Mouse (Mus musculus) limb, embryonic 15.5 days (tissue): ENCODE measurements around the gene Bap1. TPM values are rescaled to one million over a fixed set of nuclear protein-coding genes. Genes with fewer than 3 reads are reported as not detected.

Experiments
- ATAC-seq: fragments of 200-750 bp; cut with Nextera tagmentation; 2 replicates; pipeline ENCODE4 v1.8.0; 2017; ENCODE audit warnings: low read depth, moderate TSS enrichment; ENCODE audit not compliant: insufficient number of reproducible peaks, low FRiP score, low TSS enrichment
- H3K27ac ChIP-seq: fragments of 300-500 bp; sonication (generic); 2 replicates; pipeline ENCODE4 v1.5.1; 2015; ENCODE audit warnings: moderate library complexity, mild to moderate bottlenecking, inconsistent platforms
- H3K27me3 ChIP-seq: fragments of 300-500 bp; sonication (generic); 2 replicates; pipeline ENCODE4 v1.6.1; 2015; ENCODE audit warnings: inconsistent platforms
- H3K36me3 ChIP-seq: fragments of 300-500 bp; sonication (generic); 2 replicates; pipeline ENCODE4 v1.6.1; 2015; ENCODE audit warnings: inconsistent platforms
- H3K4me1 ChIP-seq: fragments of 300-500 bp; sonication (generic); 2 replicates; pipeline ENCODE4 v1.6.1; 2015; ENCODE audit warnings: inconsistent platforms
- H3K4me2 ChIP-seq: fragments of 300-500 bp; sonication (generic); 2 replicates; pipeline ENCODE4 v1.6.1; 2015; ENCODE audit warnings: mild to moderate bottlenecking, inconsistent platforms
- H3K4me3 ChIP-seq: fragments of 300-500 bp; sonication (generic); 2 replicates; pipeline ENCODE4 v1.5.1; 2015; ENCODE audit warnings: mild to moderate bottlenecking, inconsistent platforms
- H3K9ac ChIP-seq: fragments of 300-500 bp; sonication (generic); 2 replicates; pipeline ENCODE4 v1.6.1; 2015; ENCODE audit warnings: inconsistent platforms
- H3K9me3 ChIP-seq: fragments of 300-500 bp; sonication (generic); 2 replicates; pipeline ENCODE4 v1.6.1; 2016; ENCODE audit warnings: inconsistent platforms
- WGBS: fragments of 180-500 bp; shearing (Covaris S2); methylation state at CpG from one replicate; pipeline ENCODE4 v1.1.7; 2015; 5-methylcytosine and 5-hydroxymethylcytosine counted together
- polyA plus RNA-seq: library from polyadenylated mRNA; unstranded; fragments of >200 nt; fragmentation: Nextera tagmentation; extraction: Ambion mirVana; gene quantifications from 2 replicates; pipeline ENCODE4 v1.2.1, GENCODE M21; 2015

Gene Bap1
- polyA plus RNA-seq, 1 experiment from 2014 or later, result 74.5 TPM

DNA sequence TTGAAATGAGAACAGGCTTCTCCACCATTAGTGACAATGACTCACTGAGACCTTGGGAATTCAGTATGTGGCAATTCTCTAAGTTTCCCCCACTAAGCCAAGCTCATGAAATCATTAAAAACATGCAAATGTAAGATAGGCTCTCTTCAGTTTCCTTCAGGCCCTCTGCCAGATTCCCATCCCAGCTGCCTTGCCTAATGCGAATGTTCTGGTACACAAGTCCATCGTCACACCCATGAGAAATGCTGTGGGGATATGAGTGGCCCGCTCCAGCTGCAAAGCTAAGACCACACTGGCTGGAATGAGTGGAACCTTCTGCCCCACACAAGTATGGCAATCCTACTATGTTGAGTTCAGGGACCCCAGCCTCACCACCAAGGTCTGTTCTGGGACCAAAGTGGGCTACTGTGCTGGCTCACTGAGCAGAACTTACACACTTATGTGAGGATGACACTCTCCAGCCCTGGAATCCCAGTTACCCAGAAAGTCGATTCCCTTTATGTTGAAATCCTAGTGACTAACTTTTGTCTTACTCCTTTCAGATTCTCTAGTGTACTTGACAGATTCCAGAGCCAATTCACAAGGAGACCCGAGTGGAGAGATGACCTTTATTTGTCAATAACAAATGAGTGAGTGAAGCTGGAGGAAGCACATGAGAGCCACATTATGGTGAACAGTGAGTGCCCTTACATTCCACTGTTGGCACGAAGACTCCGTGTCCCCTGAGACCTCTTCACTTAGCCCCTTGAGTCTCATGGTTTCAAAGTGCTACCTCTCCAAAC is 14.0 kb upstream of the Bap1 start:
- Histone ChIP-seq H3K27me3 (no peaks in the 10 kb centered on the region), H3K4me3 (no peak overlapping the region), H3K27ac (no peak overlapping the region), H3K9ac (no peak overlapping the region), H3K4me2 (no peak overlapping the region), H3K9me3 (no peaks in the 10 kb centered on the region), H3K4me1 (peaks cover 11% of the 10 kb centered on the region), H3K36me3 (peaks cover 3% of the 10 kb centered on the region; the same call in 1 of the 2 replicates)
- WGBS, result 73% methylated on average over 7 of the region's 7 CpGs
- no peak for ATAC-seq

- Histone ChIP-seq H3K4me3 (no peak overlapping the region), H3K4me2 (no peak overlapping the region), H3K27me3 (no peaks in the 10 kb centered on the region), H3K4me1 (no peaks in the 10 kb centered on the region), H3K9me3 (no peaks in the 10 kb centered on the region), H3K36me3 (peaks cover 3% of the 10 kb centered on the region; the same call in 1 of the 2 replicates), H3K9ac (no peak overlapping the region), H3K27ac (peak overlapping the region; percentile 3; the same call in 1 of the 2 replicates)
- 0 out of 2 replicates have a peak, but pooled peaks have one; percentile 14 for ATAC-seq
- WGBS, result 57% methylated on average over 3 of the region's 3 CpGs
Observed at GRCm38 (mm10) chr14:31240528-31240927, 10.7 kb upstream of the Bap1 start.

DNA sequence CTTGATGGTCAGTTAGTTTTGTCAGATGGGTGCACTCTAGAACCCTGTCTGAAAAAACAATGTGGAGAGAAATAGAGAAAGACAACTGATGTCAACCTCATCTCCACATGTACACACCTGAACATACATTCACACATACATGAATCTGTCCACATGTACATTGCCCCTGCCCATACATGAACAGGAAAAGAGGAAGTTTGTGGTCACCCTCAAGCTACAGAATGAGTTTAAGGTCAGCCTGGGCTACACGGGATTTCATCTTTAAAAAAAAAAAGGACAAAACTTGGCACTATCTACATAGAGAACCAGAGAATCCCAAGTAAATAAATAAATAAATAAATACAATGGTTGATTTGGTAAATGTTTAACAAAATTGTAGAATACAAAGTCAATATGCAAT is 6.5 kb upstream of the Bap1 start:
- no peaks in the 10 kb centered on the region for H3K9me3 ChIP-seq
- H3K9ac ChIP-seq, result no peak overlapping the region
- H3K4me3 ChIP-seq, result no peak overlapping the region
- no peaks in the 10 kb centered on the region for H3K27me3 ChIP-seq
- H3K4me1 ChIP-seq, result no peaks in the 10 kb centered on the region
- 73% methylated on average over 1 of the region's 1 CpGs for WGBS
- no peak overlapping the region for H3K4me2 ChIP-seq
- H3K27ac ChIP-seq, result no peak overlapping the region
- ATAC-seq, result no peak
- no peaks in the 10 kb centered on the region for H3K36me3 ChIP-seq

DNA sequence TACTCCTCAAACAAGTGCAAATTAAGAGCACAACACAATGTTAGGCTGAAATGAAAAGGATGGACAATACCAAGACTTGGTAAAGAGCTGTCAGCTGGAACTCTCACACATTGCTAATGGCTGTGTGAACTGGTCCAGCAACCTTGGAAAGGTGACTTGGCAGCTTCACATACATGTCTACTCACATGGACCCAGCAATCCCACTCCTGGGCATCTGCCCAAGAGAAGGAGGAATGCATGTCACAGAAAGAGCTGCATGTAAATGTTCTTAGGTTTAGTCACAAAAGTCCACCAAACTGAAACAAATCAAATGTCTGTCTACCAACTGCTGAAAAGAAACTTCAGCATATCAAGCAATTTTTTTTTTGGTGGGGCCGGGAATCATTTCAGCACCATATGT is 5.3 kb upstream of the Bap1 start:
- WGBS, result 79% methylated on average over 1 of the region's 1 CpGs
- no peaks in the 10 kb centered on the region for H3K9me3 ChIP-seq
- no peaks in the 10 kb centered on the region for H3K36me3 ChIP-seq
- no peak for ATAC-seq
- H3K4me3 ChIP-seq, result no peak overlapping the region
- 0 out of 2 replicates have a peak, but pooled peaks cover 4% of the 10 kb centered on the region for H3K4me1 ChIP-seq
- no peak overlapping the region for H3K27ac ChIP-seq
- no peak overlapping the region for H3K4me2 ChIP-seq
- H3K27me3 ChIP-seq, result no peaks in the 10 kb centered on the region
- H3K9ac ChIP-seq, result no peak overlapping the region

DNA sequence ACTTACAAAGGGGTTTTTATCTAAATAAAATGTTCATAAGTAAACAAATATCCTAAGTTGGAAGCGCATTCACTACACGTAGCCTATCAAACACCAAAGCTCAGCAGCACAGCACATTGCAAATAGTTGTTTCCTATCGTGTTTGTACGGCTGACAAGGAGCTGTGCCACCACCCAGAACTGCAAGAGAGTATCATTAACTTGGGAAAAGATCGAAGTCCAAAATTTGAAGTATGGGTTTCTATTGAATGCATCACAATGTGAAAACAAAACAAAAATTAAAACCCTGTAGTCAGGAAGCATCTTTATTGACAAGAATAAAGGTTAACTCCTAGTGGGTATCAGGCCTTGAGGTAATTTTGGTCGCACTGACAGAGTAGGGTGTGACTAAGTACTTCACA is 2.9 kb upstream of the Bap1 start:
- no peak overlapping the region for H3K9ac ChIP-seq
- peaks cover 13% of the 10 kb centered on the region for H3K4me1 ChIP-seq
- no peak overlapping the region for H3K27ac ChIP-seq
- no peak overlapping the region for H3K4me3 ChIP-seq
- no peak for ATAC-seq
- 88% methylated on average over 6 of the region's 6 CpGs for WGBS
- H3K36me3 ChIP-seq, result peaks cover 7% of the 10 kb centered on the region
- H3K9me3 ChIP-seq, result no peaks in the 10 kb centered on the region
- no peaks in the 10 kb centered on the region for H3K27me3 ChIP-seq
- H3K4me2 ChIP-seq, result no peak overlapping the region

GRCm38 (mm10) chr14:31250222-31251083 is 797 bp upstream of the Bap1 start:
- Histone ChIP-seq H3K27ac (peak overlapping the region; percentile 96), H3K36me3 (peaks cover 27% of the 10 kb centered on the region), H3K27me3 (no peaks in the 10 kb centered on the region), H3K4me1 (peaks cover 13% of the 10 kb centered on the region), H3K4me3 (peak overlapping the region; percentile 100), H3K4me2 (peak overlapping the region; percentile 54), H3K9ac (peak overlapping the region; percentile 66), H3K9me3 (no peaks in the 10 kb centered on the region)
- 19% methylated on average over 38 of the region's 38 CpGs for WGBS
- no peak; the same call in 1 of the 2 replicates for ATAC-seq

- Histone ChIP-seq H3K36me3 (peaks cover 39% of the 10 kb centered on the region), H3K4me3 (peak overlapping the region; percentile 100), H3K4me1 (peaks cover 13% of the 10 kb centered on the region), H3K9ac (peak overlapping the region; percentile 99), H3K27ac (peak overlapping the region; percentile 96), H3K9me3 (no peaks in the 10 kb centered on the region), H3K27me3 (no peaks in the 10 kb centered on the region), H3K4me2 (peak overlapping the region; percentile 82)
- ATAC-seq, result no peak; the same call in 1 of the 2 replicates
- 4% methylated on average over 18 of the region's 18 CpGs for WGBS
Observed at GRCm38 (mm10) chr14:31251626-31252025, 376 bp downstream of the Bap1 start.

DNA sequence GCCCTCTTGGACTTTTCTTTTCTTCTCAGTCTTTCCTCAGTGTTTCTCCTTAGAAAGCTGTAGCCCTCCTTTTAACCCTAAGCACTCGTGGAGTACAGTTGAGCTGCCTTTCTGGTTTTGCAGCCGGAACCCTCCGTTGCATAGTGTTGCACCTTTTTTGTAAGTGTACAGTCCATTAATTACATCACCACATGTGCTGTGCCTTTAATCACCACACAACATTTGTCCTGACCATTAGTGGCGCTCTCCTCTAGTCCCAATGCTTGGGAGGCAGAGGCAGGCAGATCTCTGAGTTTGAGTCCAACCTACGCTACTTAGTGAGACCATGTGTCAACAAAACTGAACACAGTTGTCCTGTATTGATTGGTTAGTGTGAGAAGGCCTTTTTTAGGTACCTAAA is 841 bp downstream of the Bap1 start:
- H3K4me2 ChIP-seq, result peak overlapping the region; percentile 82
- H3K27ac ChIP-seq, result no peak overlapping the region
- ATAC-seq, result no peak

DNA sequence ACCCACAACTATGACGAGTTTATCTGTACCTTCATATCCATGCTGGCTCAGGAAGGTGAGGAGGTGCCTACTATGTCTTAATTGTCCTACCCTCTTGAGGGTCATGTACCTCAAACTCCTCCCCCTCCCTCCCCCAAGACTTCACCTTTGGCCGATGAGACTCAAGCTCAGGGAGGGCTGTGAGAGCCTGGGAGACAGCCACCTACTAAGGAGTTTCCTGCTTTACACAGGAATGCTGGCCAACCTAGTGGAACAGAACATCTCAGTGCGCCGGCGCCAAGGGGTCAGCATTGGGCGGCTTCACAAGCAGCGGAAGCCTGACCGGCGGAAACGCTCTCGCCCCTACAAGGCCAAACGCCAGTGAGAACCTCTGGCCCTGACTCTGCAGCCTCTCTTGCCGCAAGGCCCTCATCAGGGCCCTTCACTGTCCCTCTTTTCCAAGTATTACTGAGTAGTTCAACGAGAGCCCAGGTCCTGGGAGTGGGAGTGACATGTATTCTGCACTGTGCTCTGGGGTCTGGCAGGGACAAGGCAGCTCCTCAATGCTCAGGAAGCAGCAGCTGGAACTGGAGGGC is 7.3 kb downstream of the Bap1 start:
- Histone ChIP-seq H3K4me2 (no peak overlapping the region), H3K9ac (no peak overlapping the region), H3K9me3 (no peaks in the 10 kb centered on the region), H3K27ac (no peak overlapping the region), H3K4me3 (no peak overlapping the region), H3K4me1 (no peaks in the 10 kb centered on the region), H3K36me3 (peaks cover 95% of the 10 kb centered on the region), H3K27me3 (no peaks in the 10 kb centered on the region)
- ATAC-seq, result 0 out of 2 replicates have a peak, but pooled peaks have one; percentile 11
- WGBS, result 93% methylated on average over 14 of the region's 14 CpGs

More for the DNA sequence above, 841 bp downstream of the Bap1 start:
- Histone ChIP-seq H3K4me1 (peaks cover 13% of the 10 kb centered on the region), H3K9ac (peak overlapping the region; percentile 99), H3K36me3 (peaks cover 44% of the 10 kb centered on the region), H3K4me3 (peak overlapping the region; percentile 100), H3K27me3 (no peaks in the 10 kb centered on the region), H3K9me3 (no peaks in the 10 kb centered on the region)
- WGBS, result 80% methylated on average over 5 of the region's 5 CpGs

DNA sequence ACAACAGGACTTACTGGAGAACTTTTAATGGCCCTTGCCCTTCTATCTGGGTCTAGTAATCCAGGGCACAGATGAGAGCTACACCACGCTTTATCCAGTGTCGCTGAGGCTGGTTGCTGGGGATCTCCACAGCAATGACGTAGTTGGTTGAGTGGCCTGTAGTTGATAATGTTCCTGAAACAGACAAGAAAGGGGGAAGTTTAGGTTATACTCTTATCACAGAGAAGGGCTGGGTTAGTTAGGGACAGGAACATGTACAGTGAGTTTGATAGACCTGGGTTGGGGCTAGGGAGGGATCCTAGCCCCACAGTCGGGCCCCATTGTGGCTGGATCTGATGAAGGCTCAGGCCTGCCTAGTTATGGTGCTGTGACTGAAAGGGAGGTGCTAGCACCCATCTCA is 9.1 kb downstream of the Bap1 start:
- 94% methylated on average over 4 of the region's 4 CpGs for WGBS
- H3K36me3 ChIP-seq, result peaks cover 77% of the 10 kb centered on the region
- no peak for ATAC-seq
- no peak overlapping the region for H3K9ac ChIP-seq
- no peak overlapping the region for H3K4me3 ChIP-seq
- H3K9me3 ChIP-seq, result no peaks in the 10 kb centered on the region
- no peaks in the 10 kb centered on the region for H3K27me3 ChIP-seq
- no peak overlapping the region for H3K27ac ChIP-seq
- no peaks in the 10 kb centered on the region for H3K4me1 ChIP-seq
- no peak overlapping the region for H3K4me2 ChIP-seq

DNA sequence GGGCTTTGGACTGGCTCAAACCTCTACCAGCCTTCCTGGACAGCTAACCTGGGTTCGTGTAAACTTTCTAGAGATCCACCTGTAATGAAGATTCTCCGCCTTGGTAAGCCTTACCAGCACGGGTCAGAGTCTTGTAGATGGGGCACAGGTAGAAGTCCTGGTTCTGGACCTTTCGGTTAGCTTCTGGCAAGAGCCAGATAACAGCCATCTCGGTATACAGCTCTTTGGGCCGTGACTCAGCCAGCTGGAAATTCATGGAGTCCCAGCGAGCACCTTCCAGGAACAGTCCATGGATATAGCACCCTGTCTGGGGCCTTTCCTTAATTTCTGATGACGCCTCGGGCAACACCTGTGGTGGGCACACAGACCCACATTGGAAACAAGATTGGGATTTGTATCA is 9.7 kb downstream of the Bap1 start:
- Histone ChIP-seq H3K9ac (no peak overlapping the region), H3K4me2 (no peak overlapping the region), H3K27me3 (no peaks in the 10 kb centered on the region), H3K27ac (no peak overlapping the region), H3K4me1 (no peaks in the 10 kb centered on the region), H3K36me3 (peaks cover 72% of the 10 kb centered on the region), H3K9me3 (no peaks in the 10 kb centered on the region), H3K4me3 (no peak overlapping the region)
- no peak for ATAC-seq
- WGBS, result 93% methylated on average over 9 of the region's 9 CpGs
